Mouse (Mus musculus) heart, adult 2 months (tissue): ENCODE measurements around the gene Lmf2.

ENCODE experiments used
- CTCF ChIP-seq: fragments of 200-600 bp; IDR thresholded peaks from 2 replicates; pipeline ENCODE4 v1.8.1; 2022; ENCODE audit warnings: antibody characterized with exemption, mild to moderate bottlenecking, moderate library complexity
- EP300 ChIP-seq: fragments of 200-500 bp; IDR thresholded peaks from 2 replicates; pipeline ENCODE4 v1.6.1; 2011; ENCODE audit warnings: low read depth, low read length, control low read depth; ENCODE audit not compliant: insufficient read depth
- POLR2A ChIP-seq: fragments of 200-500 bp; IDR thresholded peaks from 2 replicates; pipeline ENCODE4 v1.6.1; 2011; ENCODE audit warnings: mild to moderate bottlenecking, low read depth, low read length, control low read depth; ENCODE audit not compliant: insufficient read depth

DNA sequence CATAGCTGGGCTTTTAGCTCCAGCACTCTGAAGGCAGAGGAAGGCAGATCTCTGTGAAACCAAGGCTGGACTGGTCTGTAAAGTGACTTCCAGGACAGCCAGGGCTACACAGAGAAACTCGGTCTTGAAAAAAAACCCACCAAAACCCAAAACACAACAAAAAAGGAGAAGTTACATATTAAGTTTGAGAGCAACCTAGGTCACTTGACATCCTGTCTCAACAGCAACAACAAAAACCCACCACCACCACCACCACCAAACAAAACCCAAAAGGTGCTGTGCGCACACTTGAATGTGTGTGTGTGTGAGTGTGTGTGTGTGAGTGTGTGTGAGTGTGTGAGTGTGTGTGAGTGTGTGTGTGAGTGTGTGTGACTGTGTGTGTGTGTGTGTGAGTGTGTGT, 15.8 kb downstream of the Lmf2 start:
- TF ChIP-seq CTCF (no peak), POLR2A (no peak), EP300 (no peak)
